Mouse (Mus musculus) urinary bladder, postnatal 36 days (tissue): ENCODE results near the gene 4921511M17Rik.
"Not testable (repeated sequence)": the region's sequence is repeated elsewhere in the genome, so short reads cannot be mapped to it uniquely, and the experiment has no call there.

Experiments used
- DNase-seq, 2 experiments: peaks; one replicate each; pipeline ENCODE4 v3.0.0; 2022; ENCODE audit warnings: low spot score in 2 of 2, mixed read lengths in 1 of 2

4921511M17Rik gene

DNA sequence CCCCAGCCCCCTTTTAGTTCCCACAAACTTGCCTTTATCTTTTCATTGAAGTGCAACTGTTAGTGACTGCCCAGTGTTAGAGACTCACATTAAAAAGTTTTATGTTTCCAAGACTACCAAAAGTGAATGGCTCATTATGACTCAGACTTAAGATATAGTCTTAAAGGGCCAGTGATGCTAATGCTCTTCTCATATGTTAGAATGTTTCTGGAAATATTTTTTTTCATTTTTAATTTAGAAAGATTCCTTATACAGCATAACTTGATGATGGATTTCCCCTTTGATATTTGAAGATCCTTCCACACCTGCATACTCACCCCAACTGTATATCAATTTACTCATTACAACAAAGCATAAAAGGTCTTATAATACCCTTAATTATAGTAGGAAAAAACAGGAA is at the start of gene 4921511M17Rik:
4921511M17Rik (minus strand) TSS at position 101 of the 400 bp plus-strand sequence.
- DNase-seq: not testable (repeated sequence)

DNA sequence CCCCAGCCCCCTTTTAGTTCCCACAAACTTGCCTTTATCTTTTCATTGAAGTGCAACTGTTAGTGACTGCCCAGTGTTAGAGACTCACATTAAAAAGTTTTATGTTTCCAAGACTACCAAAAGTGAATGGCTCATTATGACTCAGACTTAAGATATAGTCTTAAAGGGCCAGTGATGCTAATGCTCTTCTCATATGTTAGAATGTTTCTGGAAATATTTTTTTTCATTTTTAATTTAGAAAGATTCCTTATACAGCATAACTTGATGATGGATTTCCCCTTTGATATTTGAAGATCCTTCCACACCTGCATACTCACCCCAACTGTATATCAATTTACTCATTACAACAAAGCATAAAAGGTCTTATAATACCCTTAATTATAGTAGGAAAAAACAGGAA is 21.3 kb upstream of the 4921511M17Rik start, which contains the start of gene Gm10057:
Gm10057 (minus strand) TSS at position 101 of the 400 bp plus-strand sequence.
- DNase-seq: not testable (repeated sequence)

DNA sequence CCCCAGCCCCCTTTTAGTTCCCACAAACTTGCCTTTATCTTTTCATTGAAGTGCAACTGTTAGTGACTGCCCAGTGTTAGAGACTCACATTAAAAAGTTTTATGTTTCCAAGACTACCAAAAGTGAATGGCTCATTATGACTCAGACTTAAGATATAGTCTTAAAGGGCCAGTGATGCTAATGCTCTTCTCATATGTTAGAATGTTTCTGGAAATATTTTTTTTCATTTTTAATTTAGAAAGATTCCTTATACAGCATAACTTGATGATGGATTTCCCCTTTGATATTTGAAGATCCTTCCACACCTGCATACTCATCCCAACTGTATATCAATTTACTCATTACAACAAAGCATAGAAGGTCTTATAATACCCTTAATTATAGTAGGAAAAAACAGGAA is 21.1 kb downstream of the 4921511M17Rik start, which contains the start of gene Samt1:
Samt1 (minus strand) TSS at position 101 of the 400 bp plus-strand sequence.
- DNase-seq: not testable (repeated sequence)

DNA sequence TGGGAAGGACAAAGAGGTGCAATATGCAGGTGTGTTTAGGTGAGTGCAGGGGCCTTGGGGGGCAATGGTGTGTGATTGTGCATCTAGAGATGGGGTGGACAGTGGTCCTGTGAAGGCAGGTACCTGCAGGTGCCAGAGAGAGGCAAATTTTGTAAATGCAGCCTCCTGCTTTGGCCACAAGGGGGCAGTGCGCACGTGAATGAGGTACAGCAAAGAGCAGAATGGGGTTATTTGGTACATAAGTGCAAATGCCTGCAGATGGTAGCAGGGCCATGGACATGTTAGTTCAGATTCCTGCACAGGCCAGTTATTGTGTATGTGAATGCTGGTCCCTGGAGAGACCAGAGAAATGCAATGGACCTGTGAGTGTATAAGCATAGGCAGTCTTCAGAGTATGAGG is 56.7 kb downstream of the 4921511M17Rik start:
- DNase-seq: not testable (repeated sequence)

DNA sequence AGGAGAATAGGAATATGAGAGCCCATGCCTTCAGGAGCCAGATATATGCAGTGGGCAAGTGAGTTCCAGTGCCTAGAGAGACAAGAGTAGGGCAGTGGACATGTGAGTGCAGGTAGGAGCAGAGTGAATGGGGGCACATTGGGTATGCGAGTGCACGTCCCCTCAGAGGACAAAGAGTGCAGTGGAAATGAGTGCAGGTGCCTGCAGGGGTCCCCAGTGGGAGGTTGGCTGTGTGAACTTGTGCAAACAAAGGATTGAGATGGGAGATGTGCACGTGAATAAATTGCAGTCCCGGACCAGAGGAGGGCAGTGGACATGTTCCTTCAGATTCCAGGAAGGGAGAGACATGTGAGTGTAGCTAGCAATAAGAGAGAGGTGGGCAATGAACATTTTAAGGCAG is 57.2 kb downstream of the 4921511M17Rik start:
- DNase-seq: not testable (repeated sequence)

DNA sequence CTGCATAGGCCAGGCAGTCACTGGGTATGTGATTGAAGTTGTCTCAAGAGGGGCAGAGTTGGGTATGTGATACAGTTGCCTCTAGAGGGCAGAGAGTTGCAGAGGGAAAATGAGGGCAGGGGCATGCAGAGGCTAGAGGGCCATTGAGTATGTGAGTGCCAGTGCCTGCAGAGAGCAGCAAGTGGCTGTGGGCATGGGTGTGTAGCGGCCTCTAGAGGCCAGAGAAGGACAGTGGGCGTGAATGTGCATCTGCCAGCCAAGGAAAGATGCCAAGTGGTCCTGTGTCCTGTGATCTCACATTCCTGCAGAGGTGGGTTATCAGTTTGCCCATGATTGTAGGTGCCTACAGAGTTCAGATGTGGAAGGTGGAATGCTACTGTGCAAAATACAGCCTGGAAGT is 59.2 kb downstream of the 4921511M17Rik start:
- DNase-seq: no peak
